Mouse (Mus musculus): ENCODE data around the gene Itprip. TPM values are rescaled to one million over a fixed set of nuclear protein-coding genes. Genes with fewer than 3 reads are reported as not detected.

Gene Itprip
- polyA plus RNA-seq, 1 experiment: 43.0 TPM

- H3K36me3 ChIP-seq (ENCODE audit: control insufficient read depth, insufficient read depth, low read length): no peaks in the 10 kb centered on the region
- no peaks in the 10 kb centered on the region for H3K4me1 ChIP-seq (ENCODE audit: control insufficient read depth, insufficient read depth, low read length)
- no peak overlapping the region for H3K27ac ChIP-seq (ENCODE audit: control insufficient read depth, insufficient read depth, low read depth, low read length)
- no peak overlapping the region for H3K4me3 ChIP-seq (ENCODE audit: control insufficient read depth, low read depth, low read length)
- no peak for TF ChIP-seq CTCF (IDR thresholded peaks at IDR 0.05; ENCODE audit: control insufficient read depth, insufficient read depth, insufficient replicate concordance, low read depth, low read length)
- TF ChIP-seq POLR2A (IDR thresholded peaks at IDR 0.05; ENCODE audit: control insufficient read depth, low read depth, low read length): no peak
- H3K27me3 ChIP-seq (ENCODE audit: control insufficient read depth, insufficient read depth, low read length): no peaks in the 10 kb centered on the region
Measured at GRCm38 (mm10) chr19:47898472-47899079, 20.5 kb downstream of the Itprip start.

DNA sequence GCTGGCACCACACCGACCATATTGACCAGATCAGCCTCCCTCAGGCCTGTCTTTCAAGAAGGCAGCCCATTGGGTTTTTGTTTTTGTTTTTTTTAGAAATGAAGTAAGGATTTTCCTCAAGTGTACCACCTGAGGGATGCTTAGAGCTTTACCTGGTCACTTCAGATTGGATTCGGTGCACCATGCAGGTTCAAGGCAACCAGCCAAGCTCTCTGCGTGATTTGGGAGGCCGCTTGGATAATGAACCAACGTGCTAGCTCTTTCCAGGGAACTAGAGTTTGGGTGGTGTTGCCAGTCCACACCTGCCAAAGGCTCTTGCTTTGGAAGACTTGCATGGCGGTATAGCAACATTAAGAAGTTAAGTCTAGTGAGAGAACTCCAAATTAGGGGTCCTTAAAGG, 26.0 kb downstream of the Itprip start:
- H3K4me3 ChIP-seq (ENCODE audit: control insufficient read depth, low read depth, low read length): no peak overlapping the region
- H3K36me3 ChIP-seq (ENCODE audit: control insufficient read depth, insufficient read depth, low read length): no peaks in the 10 kb centered on the region
- TF ChIP-seq POLR2A (IDR thresholded peaks at IDR 0.05; ENCODE audit: control insufficient read depth, low read depth, low read length) (no peak), CTCF (IDR thresholded peaks at IDR 0.05; ENCODE audit: control insufficient read depth, insufficient read depth, insufficient replicate concordance, low read depth, low read length) (no peak)
- no peaks in the 10 kb centered on the region for H3K4me1 ChIP-seq (ENCODE audit: control insufficient read depth, insufficient read depth, low read length)
- no peaks in the 10 kb centered on the region for H3K27me3 ChIP-seq (ENCODE audit: control insufficient read depth, insufficient read depth, low read length)
- H3K27ac ChIP-seq (ENCODE audit: control insufficient read depth, insufficient read depth, low read depth, low read length): no peak overlapping the region

GRCm38 (mm10) chr19:47891562-47892312, 27.4 kb downstream of the Itprip start:
- Histone ChIP-seq H3K4me1 (ENCODE audit: control insufficient read depth, insufficient read depth, low read length) (no peaks in the 10 kb centered on the region; the same call in 1 of the 2 replicates), H3K4me3 (ENCODE audit: control insufficient read depth, low read depth, low read length) (no peak overlapping the region), H3K27ac (ENCODE audit: control insufficient read depth, insufficient read depth, low read depth, low read length) (peak overlapping the region; percentile 9; the same call in 1 of the 2 replicates), H3K36me3 (ENCODE audit: control insufficient read depth, insufficient read depth, low read length) (no peaks in the 10 kb centered on the region), H3K27me3 (ENCODE audit: control insufficient read depth, insufficient read depth, low read length) (no peaks in the 10 kb centered on the region)
- TF ChIP-seq CTCF (IDR thresholded peaks at IDR 0.05; ENCODE audit: control insufficient read depth, insufficient read depth, insufficient replicate concordance, low read depth, low read length) (no peak), POLR2A (IDR thresholded peaks at IDR 0.05; ENCODE audit: control insufficient read depth, low read depth, low read length) (no peak)

DNA sequence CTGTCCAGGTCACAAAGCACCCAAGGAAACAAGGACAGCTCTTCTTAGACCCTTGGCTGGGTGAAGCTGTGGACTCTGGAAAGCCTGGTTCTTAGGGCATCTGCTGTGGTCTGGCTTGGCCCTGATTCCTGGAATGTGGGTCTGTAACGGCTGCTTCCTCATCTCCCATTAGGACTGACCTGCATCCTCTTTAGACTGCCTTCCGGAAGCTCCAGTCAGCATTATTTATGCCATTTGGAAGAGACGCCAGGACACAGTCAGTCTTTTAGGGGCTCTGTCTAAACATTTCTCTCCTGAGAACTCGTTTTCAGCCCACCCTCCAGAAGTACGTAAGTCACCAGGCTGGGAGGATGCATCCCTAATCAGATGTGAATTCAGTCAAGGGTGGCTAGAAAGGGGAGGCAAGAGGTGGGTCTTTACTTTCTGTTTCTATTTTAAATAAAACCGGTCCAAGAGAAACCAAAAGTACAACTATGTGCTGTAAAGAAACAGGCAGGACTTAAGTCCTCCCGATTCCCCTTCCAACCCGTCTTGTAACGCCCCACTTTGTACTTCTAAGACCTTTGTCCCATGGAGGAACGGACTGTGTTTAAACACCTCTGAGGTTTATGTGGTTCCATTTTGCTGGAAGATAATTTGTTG, 28.5 kb downstream of the Itprip start:
- no peaks in the 10 kb centered on the region; the same call in 1 of the 2 replicates for H3K4me1 ChIP-seq (ENCODE audit: control insufficient read depth, insufficient read depth, low read length)
- H3K36me3 ChIP-seq (ENCODE audit: control insufficient read depth, insufficient read depth, low read length): no peaks in the 10 kb centered on the region
- H3K4me3 ChIP-seq (ENCODE audit: control insufficient read depth, low read depth, low read length): no peak overlapping the region
- TF ChIP-seq POLR2A (IDR thresholded peaks at IDR 0.05; ENCODE audit: control insufficient read depth, low read depth, low read length) (no peak), CTCF (IDR thresholded peaks at IDR 0.05; ENCODE audit: control insufficient read depth, insufficient read depth, insufficient replicate concordance, low read depth, low read length) (no peak)
- H3K27me3 ChIP-seq (ENCODE audit: control insufficient read depth, insufficient read depth, low read length): no peaks in the 10 kb centered on the region
- no peak overlapping the region; the same call in 1 of the 2 replicates for H3K27ac ChIP-seq (ENCODE audit: control insufficient read depth, insufficient read depth, low read depth, low read length)

GRCm38 (mm10) chr19:47888037-47888436, 31.1 kb downstream of the Itprip start:
- Histone ChIP-seq H3K36me3 (ENCODE audit: control insufficient read depth, insufficient read depth, low read length) (no peaks in the 10 kb centered on the region), H3K4me1 (ENCODE audit: control insufficient read depth, insufficient read depth, low read length) (no peaks in the 10 kb centered on the region; the same call in 1 of the 2 replicates), H3K27ac (ENCODE audit: control insufficient read depth, insufficient read depth, low read depth, low read length) (no peak overlapping the region), H3K27me3 (ENCODE audit: control insufficient read depth, insufficient read depth, low read length) (no peaks in the 10 kb centered on the region), H3K4me3 (ENCODE audit: control insufficient read depth, low read depth, low read length) (no peak overlapping the region)
- TF ChIP-seq POLR2A (IDR thresholded peaks at IDR 0.05; ENCODE audit: control insufficient read depth, low read depth, low read length): no peak
- no peak for TF ChIP-seq CTCF (IDR thresholded peaks at IDR 0.05; ENCODE audit: control insufficient read depth, insufficient read depth, insufficient replicate concordance, low read depth, low read length)

GRCm38 (mm10) chr19:47887417-47887816, 31.7 kb downstream of the Itprip start:
- Histone ChIP-seq H3K4me3 (ENCODE audit: control insufficient read depth, low read depth, low read length) (no peak overlapping the region), H3K27me3 (ENCODE audit: control insufficient read depth, insufficient read depth, low read length) (no peaks in the 10 kb centered on the region), H3K36me3 (ENCODE audit: control insufficient read depth, insufficient read depth, low read length) (no peaks in the 10 kb centered on the region), H3K27ac (ENCODE audit: control insufficient read depth, insufficient read depth, low read depth, low read length) (no peak overlapping the region), H3K4me1 (ENCODE audit: control insufficient read depth, insufficient read depth, low read length) (no peaks in the 10 kb centered on the region; the same call in 1 of the 2 replicates)
- no peak for TF ChIP-seq POLR2A (IDR thresholded peaks at IDR 0.05; ENCODE audit: control insufficient read depth, low read depth, low read length)
- TF ChIP-seq CTCF (IDR thresholded peaks at IDR 0.05; ENCODE audit: control insufficient read depth, insufficient read depth, insufficient replicate concordance, low read depth, low read length): no peak

DNA sequence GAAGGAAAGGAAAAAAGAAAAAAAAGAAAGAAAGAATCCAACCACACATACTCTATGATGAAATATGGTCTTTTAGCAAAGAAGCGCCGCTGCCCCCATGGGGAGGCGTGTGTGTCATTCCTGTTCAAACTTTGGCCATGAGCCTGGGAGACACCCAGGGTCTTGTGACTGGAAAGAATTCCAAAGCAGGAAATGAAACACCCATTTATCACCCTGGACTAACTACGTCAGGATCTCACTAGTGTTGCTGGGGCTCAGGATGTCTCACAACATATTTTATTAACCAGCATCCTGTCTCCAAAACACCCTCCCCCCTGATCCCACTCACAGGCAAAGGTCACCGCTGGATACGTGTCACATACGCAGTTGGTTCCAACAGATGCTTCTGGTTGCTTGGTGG, 32.5 kb downstream of the Itprip start:
- H3K27ac ChIP-seq (ENCODE audit: control insufficient read depth, insufficient read depth, low read depth, low read length): no peak overlapping the region
- H3K27me3 ChIP-seq (ENCODE audit: control insufficient read depth, insufficient read depth, low read length): no peaks in the 10 kb centered on the region
- no peaks in the 10 kb centered on the region; the same call in 1 of the 2 replicates for H3K4me1 ChIP-seq (ENCODE audit: control insufficient read depth, insufficient read depth, low read length)
- H3K4me3 ChIP-seq (ENCODE audit: control insufficient read depth, low read depth, low read length): no peak overlapping the region
- TF ChIP-seq POLR2A (IDR thresholded peaks at IDR 0.05; ENCODE audit: control insufficient read depth, low read depth, low read length): no peak
- TF ChIP-seq CTCF (IDR thresholded peaks at IDR 0.05; ENCODE audit: control insufficient read depth, insufficient read depth, insufficient replicate concordance, low read depth, low read length): no peak
- no peaks in the 10 kb centered on the region for H3K36me3 ChIP-seq (ENCODE audit: control insufficient read depth, insufficient read depth, low read length)
